ENCODE assay signal across 16 mouse cellular contexts in the genomic region with DNA sequence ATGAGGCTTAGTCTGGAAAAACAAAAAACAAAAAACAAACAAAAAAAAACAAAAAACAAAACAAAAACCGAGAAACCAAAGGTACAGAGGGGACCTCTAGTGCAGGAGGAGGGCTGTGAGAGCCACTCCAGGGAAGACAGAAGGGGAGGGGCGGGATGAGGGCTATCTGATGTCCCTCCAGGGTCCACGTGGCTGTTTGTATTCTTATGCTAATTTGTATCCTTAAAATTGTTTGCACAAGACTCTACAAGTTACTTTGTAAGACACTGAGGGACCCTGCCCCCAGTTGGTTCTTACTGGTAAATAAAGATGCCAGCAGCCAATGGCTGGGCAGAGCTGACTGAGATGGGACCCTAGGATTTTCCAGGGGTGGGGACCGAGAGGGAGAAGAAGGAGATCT. TPM values are rescaled to one million over a fixed set of nuclear protein-coding genes. Genes with fewer than 3 reads are reported as not detected.
DNase-seq lines count a peak whose midpoint lies in the region.
"Had no signal": no experiment of that assay in that cellular context is flagged by ENCODE, and none has a peak within 500 bp of the region (broad histone marks: within the 10 kb centered on the region; RNA-seq: fewer than 3 reads in every experiment).

No protein-coding gene starts in this region.

- DNase-seq in ES-CJ7 (ENCODE audit: low read depth, low spot score) (peak; percentile 82), R1 (ENCODE audit: low read depth, low spot score) (peak; percentile 80)
- no peak for DNase-seq in frontal cortex, postnatal 14 days (ENCODE audit: low spot score in 2 of 2)
- DNase-seq in gastrocnemius, postnatal 10 days = no peak
- DNase-seq in left cerebral cortex, postnatal 14 days (ENCODE audit: low spot score in 2 of 2) = no peak
- DNase-seq: adrenal gland, adult 8-10 months; adrenal gland, postnatal 14 days; adrenal gland, postnatal 36 days; cerebellum, adult 11-12 months; cerebellum, adult 2 months; cerebellum, adult 9-10 months; cerebellum, postnatal 10 days; cerebellum, postnatal 25 days; embryo, embryonic 11 days had no signal

- intact Hi-C loops in left cerebral cortex, postnatal 14 days (cut with DNase I) = no loop called here

RNA-seq across cellular contexts. Expression of a gene that starts 26.9 kb away (rescaled TPM):
- total RNA-seq in gastrocnemius, postnatal 10 days (2021) = under 1 TPM in 1 of 2 experiments, not detected in 1; 0.41 TPM
- not detected for total RNA-seq in left cerebral cortex, postnatal 14 days (2021)
- total RNA-seq: adrenal gland, postnatal 14 days; adrenal gland, postnatal 36 days; common myeloid progenitor, adult 5-6 weeks; G1E had no signal

RNA-seq across cellular contexts. Expression of a gene that starts 45.6 kb away (rescaled TPM):
- 10 to 100 TPM; 25.8 to 28.8 TPM for total RNA-seq in gastrocnemius, postnatal 10 days (2021)
- 100 to 1,000 TPM; 103 to 111 TPM for total RNA-seq in left cerebral cortex, postnatal 14 days (2021)

Comparison
In these comparisons a context has a peak if more than half of its experiments do, and no peak if none do; other contexts are left out.
1. DNase-seq: peak in ES-CJ7 (single experiment) and R1 (single experiment); none in frontal cortex, postnatal 14 days (0 of 2), gastrocnemius, postnatal 10 days (single experiment) and left cerebral cortex, postnatal 14 days (0 of 2).